ENCODE assay signal across 8 mouse cellular contexts in genomic region chr7:75366285-75366882, GRCm38 (mm10). TPM values are rescaled to one million over a fixed set of nuclear protein-coding genes. Genes with fewer than 3 reads are reported as not detected.
DNase-seq lines count a peak whose midpoint lies in the region; ATAC-seq and TF ChIP-seq lines count a peak whose summit lies in the region.

No protein-coding gene starts in this region.

- H3K27ac ChIP-seq in bone marrow macrophage, adult 2 months (ENCODE audit: insufficient read depth, low read depth, low read length), result no peak overlapping the region
- H3K27ac ChIP-seq in heart, embryonic 12.5 days (ENCODE audit: poor library complexity, severe bottlenecking), result no peak overlapping the region
- H3K27ac ChIP-seq in liver, postnatal 0 days (ENCODE audit: low read depth), result no peak overlapping the region
- H3K27ac ChIP-seq in neural tube, embryonic 13.5 days (replicated peaks), result no peak overlapping the region

- no peak for TF ChIP-seq POLR2A in bone marrow macrophage, adult 2 months (IDR thresholded peaks at IDR 0.05; ENCODE audit: borderline replicate concordance, low read depth, low read length)

- H3K4me1 ChIP-seq in bone marrow macrophage, adult 2 months (ENCODE audit: control insufficient read depth, insufficient read depth, low read length), result peaks cover 17% of the 10 kb centered on the region
- H3K4me1 ChIP-seq in heart, embryonic 12.5 days (replicated peaks), result peaks cover 13% of the 10 kb centered on the region
- no peaks in the 10 kb centered on the region for H3K4me1 ChIP-seq in liver, postnatal 0 days (ENCODE audit: insufficient read depth)
- 0 out of 2 replicates have a peak, but pooled peaks cover 3% of the 10 kb centered on the region for H3K4me1 ChIP-seq in neural tube, embryonic 13.5 days (replicated peaks)

- 0 out of 2 replicates have a peak, but pooled peaks cover 4% of the 10 kb centered on the region for H3K27me3 ChIP-seq in heart, embryonic 12.5 days (replicated peaks)
- no peaks in the 10 kb centered on the region for H3K27me3 ChIP-seq in liver, postnatal 0 days (ENCODE audit: insufficient read depth, low read length)
- H3K27me3 ChIP-seq in neural tube, embryonic 13.5 days, result no peaks in the 10 kb centered on the region

- peak; percentile 68 for TF ChIP-seq CTCF in bone marrow macrophage, adult 2 months (IDR thresholded peaks at IDR 0.05; ENCODE audit: low read depth, low read length)
- peak; percentile 96 for TF ChIP-seq CTCF in liver, postnatal 0 days (IDR thresholded peaks at IDR 0.05; ENCODE audit: low read depth)

- H3K4me3 ChIP-seq in bone marrow macrophage, adult 2 months (ENCODE audit: insufficient read depth, low read length), result no peak overlapping the region
- no peak overlapping the region for H3K4me3 ChIP-seq in heart, embryonic 12.5 days
- H3K4me3 ChIP-seq in liver, postnatal 0 days (ENCODE audit: low read depth, low read length), result no peak overlapping the region
- H3K4me3 ChIP-seq in neural tube, embryonic 13.5 days, result no peak overlapping the region

- no peak for TF ChIP-seq EP300 in liver, postnatal 0 days (IDR thresholded peaks at IDR 0.05; ENCODE audit: low read depth)

- no peaks in the 10 kb centered on the region for H3K36me3 ChIP-seq in heart, embryonic 12.5 days
- no peaks in the 10 kb centered on the region for H3K36me3 ChIP-seq in liver, postnatal 0 days (replicated peaks; ENCODE audit: insufficient read depth, low read length)
- no peaks in the 10 kb centered on the region for H3K36me3 ChIP-seq in neural tube, embryonic 13.5 days

- peak; percentile 92 for DNase-seq in CD4-positive, CD25-positive, alpha-beta regulatory T cell, adult 2 months (ENCODE audit: low read depth, low spot score)
- DNase-seq in fibroblast of lung, adult 2 months (ENCODE audit: low read depth), result peak; percentile 30
- DNase-seq in kidney, postnatal 25 days, result peak; percentile 71 to 85
- DNase-seq in liver, postnatal 0 days, result peak; percentile 80
- peak; percentile 47 for DNase-seq in telencephalon, adult 2 months (ENCODE audit: low read depth, low spot score)

- 8% methylated on average over 8 of the region's 8 CpGs for WGBS in heart, embryonic 12.5 days
- 9% methylated on average over 8 of the region's 8 CpGs for WGBS in liver, postnatal 0 days (ENCODE audit: insufficient replicate concordance)
- 5% methylated on average over 8 of the region's 8 CpGs for WGBS in neural tube, embryonic 13.5 days

- ATAC-seq in heart, embryonic 12.5 days (ENCODE audit: insufficient number of reproducible peaks, low FRiP score), result no peak
- ATAC-seq in liver, postnatal 0 days, result peak; percentile 42; the same call in 1 of the 2 replicates
- peak; percentile 71; the same call in 1 of the 2 replicates for ATAC-seq in neural tube, embryonic 13.5 days (ENCODE audit: low read depth)

- no peaks in the 10 kb centered on the region for H3K9me3 ChIP-seq in heart, embryonic 12.5 days (replicated peaks)
- no peaks in the 10 kb centered on the region for H3K9me3 ChIP-seq in liver, postnatal 0 days (ENCODE audit: low read length)
- no peaks in the 10 kb centered on the region for H3K9me3 ChIP-seq in neural tube, embryonic 13.5 days

- peak overlapping the region; percentile 25; the same call in 1 of the 2 replicates for H3K4me2 ChIP-seq in heart, embryonic 12.5 days
- H3K4me2 ChIP-seq in liver, postnatal 0 days (ENCODE audit: low read depth, low read length), result no peak overlapping the region
- peak overlapping the region; percentile 15; the same call in 1 of the 2 replicates for H3K4me2 ChIP-seq in neural tube, embryonic 13.5 days

- H3K9ac ChIP-seq in heart, embryonic 12.5 days, result no peak overlapping the region
- no peak overlapping the region for H3K9ac ChIP-seq in liver, postnatal 0 days (replicated peaks)
- no peak overlapping the region for H3K9ac ChIP-seq in neural tube, embryonic 13.5 days

RNA-seq across cellular contexts. Expression of gene Sv2b, which starts 57.3 kb away (rescaled TPM):
- 0.37 TPM in 1 of 2 replicates, not detected in the other for polyA plus RNA-seq in bone marrow macrophage, adult 2 months (2012; ENCODE audit: insufficient read depth, insufficient read length, missing spikeins)
- 0.54 and 0.64 TPM in 2 replicates for polyA plus RNA-seq in heart, embryonic 12.5 days (2016; fragmentation: Nextera tagmentation; extraction: Ambion mirVana)
- not detected in 2 replicates for polyA plus RNA-seq in liver, postnatal 0 days (2015; fragmentation: Nextera tagmentation; extraction: Ambion mirVana)
- polyA plus RNA-seq in neural tube, embryonic 13.5 days (2015; fragmentation: Nextera tagmentation; extraction: Ambion mirVana), result 12.0 and 12.3 TPM in 2 replicates

Comparison
In these comparisons a context has a peak if more than half of its experiments do, and no peak if none do; other contexts are left out.
1. DNase-seq: peak in every context shown above with its lines; median percentile 92 in CD4-positive, CD25-positive, alpha-beta regulatory T cell, adult 2 months; 80 in liver, postnatal 0 days; 78 in kidney, postnatal 25 days; 47 in telencephalon, adult 2 months; 30 in fibroblast of lung, adult 2 months.